8 mouse cellular contexts compared by ENCODE assay signal in the genomic region with DNA sequence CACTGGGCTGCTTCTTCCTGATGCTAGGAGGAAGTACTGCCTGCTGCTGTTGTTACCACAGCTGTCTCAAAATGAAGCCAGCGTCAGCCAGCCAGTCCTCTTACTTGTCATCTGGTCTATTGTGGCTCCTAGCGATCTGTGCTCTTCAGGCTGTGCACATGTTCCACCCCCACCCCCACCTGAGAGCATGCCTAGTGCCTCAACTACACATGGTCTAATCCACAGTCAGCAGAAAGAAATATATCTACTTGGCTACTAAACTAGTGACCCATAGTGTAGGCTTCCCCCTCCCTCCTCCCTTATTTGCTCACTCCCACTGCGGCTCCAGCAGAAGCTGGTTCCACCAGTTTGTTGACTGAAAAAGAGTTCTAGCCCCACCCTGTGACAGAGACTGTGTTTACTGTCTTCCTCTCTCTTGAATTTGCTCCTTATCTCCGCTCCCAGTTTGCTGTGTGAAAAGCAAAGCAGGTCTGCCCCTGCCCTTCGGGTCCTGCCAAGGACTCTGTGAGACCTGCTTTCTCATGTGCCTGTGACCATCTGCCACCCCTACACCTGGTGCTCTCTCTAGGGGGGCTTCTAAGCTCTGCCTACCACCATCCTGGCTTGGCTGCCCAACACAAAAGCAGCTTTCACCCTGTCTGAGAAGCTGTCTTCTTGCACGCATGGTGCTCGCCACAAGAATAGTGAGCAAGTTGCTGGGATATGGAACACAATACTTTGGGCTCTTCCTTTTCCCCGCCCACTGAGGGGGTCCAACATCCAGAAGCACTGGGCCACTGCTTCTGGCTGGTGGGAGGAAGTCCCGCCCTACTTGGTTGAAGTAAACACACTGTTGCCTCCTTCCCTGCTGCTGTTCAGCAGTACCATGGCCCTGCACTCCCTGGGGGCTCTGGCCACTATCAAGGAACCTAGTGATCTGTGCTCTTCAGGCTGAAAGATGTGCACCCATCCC. TPM values are rescaled to one million over a fixed set of nuclear protein-coding genes. Genes with fewer than 3 reads are reported as not detected.
A peak's percentile ranks its signal among the peaks of the same experiment; 100 is the strongest.
DNase-seq lines count a peak whose midpoint lies in the region; ATAC-seq lines count a peak whose summit lies in the region.

No protein-coding gene starts in this region.

- peak overlapping the region; percentile 16; the same call in 1 of the 2 replicates for H3K4me2 ChIP-seq in stomach, embryonic 14.5 days (replicated peaks; ENCODE audit: low read depth, low read length)

- WGBS in limb, embryonic 10.5 days, result 54% methylated on average over 9 of the region's 9 CpGs
- 54% methylated on average over 9 of the region's 9 CpGs for WGBS in stomach, embryonic 14.5 days

- H3K36me3 ChIP-seq in megakaryocyte, embryonic 14.5 days (replicated peaks; ENCODE audit: low read length), result no peaks in the 10 kb centered on the region
- no peaks in the 10 kb centered on the region for H3K36me3 ChIP-seq in limb, embryonic 10.5 days
- H3K36me3 ChIP-seq in stomach, embryonic 14.5 days (ENCODE audit: control insufficient read depth, insufficient read depth, low read length), result no peaks in the 10 kb centered on the region

- H3K9ac ChIP-seq in stomach, embryonic 14.5 days (replicated peaks; ENCODE audit: low read depth, low read length), result no peak overlapping the region

- no peaks in the 10 kb centered on the region for H3K9me3 ChIP-seq in megakaryocyte, embryonic 14.5 days
- no peaks in the 10 kb centered on the region for H3K9me3 ChIP-seq in limb, embryonic 10.5 days (replicated peaks)
- H3K9me3 ChIP-seq in stomach, embryonic 14.5 days (ENCODE audit: control insufficient read depth, low read depth, low read length), result no peaks in the 10 kb centered on the region

- H3K27ac ChIP-seq in limb, embryonic 10.5 days, result no peak overlapping the region
- H3K27ac ChIP-seq in stomach, embryonic 14.5 days (ENCODE audit: low read length), result no peak overlapping the region

- peaks cover 7% of the 10 kb centered on the region for H3K27me3 ChIP-seq in megakaryocyte, embryonic 14.5 days (replicated peaks)
- no peaks in the 10 kb centered on the region for H3K27me3 ChIP-seq in limb, embryonic 10.5 days (ENCODE audit: low read depth, poor library complexity, severe bottlenecking)
- no peaks in the 10 kb centered on the region for H3K27me3 ChIP-seq in stomach, embryonic 14.5 days (ENCODE audit: control insufficient read depth, insufficient read depth, low read length)

- H3K4me3 ChIP-seq in megakaryocyte, embryonic 14.5 days (replicated peaks), result peak overlapping the region; percentile 28
- H3K4me3 ChIP-seq in limb, embryonic 10.5 days, result peak overlapping the region; percentile 29; the same call in 1 of the 2 replicates
- no peak overlapping the region for H3K4me3 ChIP-seq in stomach, embryonic 14.5 days (ENCODE audit: low read depth, low read length)

- no peaks in the 10 kb centered on the region for H3K4me1 ChIP-seq in megakaryocyte, embryonic 14.5 days
- no peaks in the 10 kb centered on the region for H3K4me1 ChIP-seq in limb, embryonic 10.5 days
- no peaks in the 10 kb centered on the region for H3K4me1 ChIP-seq in stomach, embryonic 14.5 days (ENCODE audit: control insufficient read depth, insufficient read depth, low read length)

- no peak for ATAC-seq in megakaryocyte, adult 5-6 weeks (ENCODE audit: poor library complexity, severe bottlenecking)
- ATAC-seq in stomach, embryonic 14.5 days (ENCODE audit: insufficient number of reproducible peaks, insufficient read depth, low FRiP score, low read depth), result peak; percentile 75

- DNase-seq in embryo, embryonic 11 days, result peak; percentile 0
- no peak for DNase-seq in limb, embryonic 10.5 days (ENCODE audit: low spot score)
- DNase-seq in layer of hippocampus, postnatal 36 days, result no peak
- DNase-seq in adrenal gland, postnatal 36 days, result no peak
- DNase-seq in left cerebral cortex, adult 9 months (ENCODE audit: low spot score in 2 of 2), result no peak

RNA-seq across cellular contexts. Expression of a gene that starts 14.0 kb away (rescaled TPM):
- not detected in 2 replicates for polyA plus RNA-seq in megakaryocyte, embryonic 14.5 days (2012; ENCODE audit: insufficient read depth, low replicate concordance)
- total RNA-seq in megakaryocyte, adult 5-6 weeks (2015), result not detected in 2 replicates
- not detected in 2 replicates for total RNA-seq in megakaryocyte, adult 5-6 weeks (2017)
- polyA plus RNA-seq in limb, embryonic 10.5 days (2016; fragmentation: Nextera tagmentation; extraction: Ambion mirVana), result 1.7 TPM in 2 replicates
- 0.56 and 1.3 TPM in 2 replicates for polyA plus RNA-seq in stomach, embryonic 14.5 days (2014; fragmentation: Nextera tagmentation; extraction: Ambion mirVana)
- 1 to 10 TPM; 1.7 to 2.3 TPM for total RNA-seq in layer of hippocampus, postnatal 36 days (2021)
- total RNA-seq in adrenal gland, postnatal 36 days (2021), result 1 to 10 TPM in 1 of 2 experiments, under 1 TPM in 1; 0.76 to 1.3 TPM
